Mouse (Mus musculus) frontal cortex, adult (tissue): ENCODE results near the gene Hes2.

ENCODE experiments used
- ATAC-seq: cut with Nextera tagmentation; 2 replicates; pipeline ENCODE4 v1.9.2; 2017; ENCODE audit warnings: mild to moderate bottlenecking, moderate library complexity, mixed read lengths; ENCODE audit not compliant: low TSS enrichment

The Hes2 gene

DNA sequence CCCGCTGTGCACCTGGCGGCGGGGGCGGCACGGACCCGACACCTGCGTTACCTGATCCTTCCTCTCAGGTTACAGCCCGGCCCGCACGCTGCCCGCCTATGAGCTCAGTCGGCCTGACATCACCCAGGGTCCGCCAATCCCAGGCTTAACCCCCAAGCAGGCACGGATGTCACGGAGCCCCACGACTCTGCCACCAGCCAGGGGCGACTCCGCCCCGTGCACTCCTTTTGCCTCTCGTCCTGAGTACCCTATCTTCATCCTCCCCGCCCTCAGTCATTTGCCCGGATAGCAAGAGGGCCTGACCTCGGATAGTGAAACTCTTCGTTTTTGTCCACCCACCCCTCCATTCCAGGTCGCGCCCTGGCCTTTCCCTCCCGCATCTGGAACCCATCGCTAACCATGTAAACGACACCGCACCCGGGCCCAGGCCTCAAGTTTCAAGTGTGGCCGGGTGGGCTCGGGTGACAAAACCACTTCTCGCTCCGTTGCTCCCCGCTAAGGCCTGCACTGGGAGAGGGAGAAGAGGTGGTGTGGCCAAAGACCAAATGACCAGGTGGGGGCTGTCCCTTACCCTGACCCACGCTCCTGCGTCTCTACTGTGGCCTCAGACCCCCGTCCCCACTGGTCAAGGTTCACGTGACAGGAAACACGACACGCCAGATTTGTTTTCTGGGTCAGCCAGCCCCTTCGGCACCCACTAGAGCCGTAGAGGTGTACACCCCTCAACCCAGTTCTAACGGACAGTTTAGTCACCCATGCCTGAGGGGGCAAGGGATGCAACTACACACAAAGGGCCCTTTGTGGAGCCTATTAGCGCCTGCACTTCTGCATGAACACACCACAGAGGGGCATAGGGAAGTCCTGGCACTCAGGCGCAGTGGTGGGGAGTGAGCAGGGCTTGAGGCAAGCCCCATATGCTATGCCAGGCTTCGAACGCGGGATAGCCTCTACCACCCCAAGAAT lies 26.6 kb upstream of the Hes2 start:
- no peak for ATAC-seq

DNA sequence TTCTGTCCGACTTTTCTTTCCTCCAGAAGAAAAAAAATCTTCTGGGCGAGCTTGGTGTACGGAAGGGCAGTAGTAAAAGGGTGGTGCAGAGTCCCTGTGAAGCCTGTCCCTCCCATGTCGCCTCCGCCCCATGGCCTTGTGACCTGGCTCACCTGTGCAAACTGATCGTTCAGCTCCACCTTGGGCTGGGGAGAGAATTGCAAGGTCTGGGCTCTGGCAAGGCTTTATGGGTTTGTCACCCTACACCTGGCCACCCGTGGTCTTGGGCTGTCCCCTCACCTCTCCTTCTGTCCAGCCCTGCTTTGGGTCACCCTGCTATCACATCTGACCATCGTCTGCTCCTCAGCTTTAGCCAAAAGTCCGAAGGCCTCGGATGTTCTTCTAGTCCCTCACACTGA lies 25.9 kb upstream of the Hes2 start:
- ATAC-seq = no peak

- ATAC-seq = no peak
Observed at GRCm38 (mm10) chr4:152133213-152133612, 25.5 kb upstream of the Hes2 start.

- ATAC-seq = no peak
Observed at GRCm38 (mm10) chr4:152134507-152134906, 24.2 kb upstream of the Hes2 start.

GRCm38 (mm10) chr4:152135363-152135762 lies 23.3 kb upstream of the Hes2 start:
- no peak for ATAC-seq

- no peak for ATAC-seq
Observed at GRCm38 (mm10) chr4:152136112-152136875, 22.4 kb upstream of the Hes2 start.

DNA sequence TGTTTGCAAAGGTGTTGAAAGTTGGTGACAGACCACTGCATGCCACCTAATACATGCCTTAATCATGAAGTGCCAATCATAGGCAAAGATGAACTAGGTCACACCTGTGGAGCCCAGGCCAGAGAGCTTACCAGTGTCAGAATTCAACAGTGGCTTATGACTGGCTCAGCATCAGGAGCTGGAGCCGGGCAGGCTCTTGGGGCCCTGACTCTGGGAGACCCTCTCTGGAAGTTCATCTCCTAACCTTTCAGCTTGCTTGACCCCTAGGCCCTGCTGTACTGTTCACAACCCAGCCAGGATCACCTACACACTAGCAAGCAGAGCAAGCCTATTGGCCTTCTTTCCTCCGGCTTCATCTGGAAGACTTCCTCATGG lies 21.8 kb upstream of the Hes2 start:
- no peak for ATAC-seq

DNA sequence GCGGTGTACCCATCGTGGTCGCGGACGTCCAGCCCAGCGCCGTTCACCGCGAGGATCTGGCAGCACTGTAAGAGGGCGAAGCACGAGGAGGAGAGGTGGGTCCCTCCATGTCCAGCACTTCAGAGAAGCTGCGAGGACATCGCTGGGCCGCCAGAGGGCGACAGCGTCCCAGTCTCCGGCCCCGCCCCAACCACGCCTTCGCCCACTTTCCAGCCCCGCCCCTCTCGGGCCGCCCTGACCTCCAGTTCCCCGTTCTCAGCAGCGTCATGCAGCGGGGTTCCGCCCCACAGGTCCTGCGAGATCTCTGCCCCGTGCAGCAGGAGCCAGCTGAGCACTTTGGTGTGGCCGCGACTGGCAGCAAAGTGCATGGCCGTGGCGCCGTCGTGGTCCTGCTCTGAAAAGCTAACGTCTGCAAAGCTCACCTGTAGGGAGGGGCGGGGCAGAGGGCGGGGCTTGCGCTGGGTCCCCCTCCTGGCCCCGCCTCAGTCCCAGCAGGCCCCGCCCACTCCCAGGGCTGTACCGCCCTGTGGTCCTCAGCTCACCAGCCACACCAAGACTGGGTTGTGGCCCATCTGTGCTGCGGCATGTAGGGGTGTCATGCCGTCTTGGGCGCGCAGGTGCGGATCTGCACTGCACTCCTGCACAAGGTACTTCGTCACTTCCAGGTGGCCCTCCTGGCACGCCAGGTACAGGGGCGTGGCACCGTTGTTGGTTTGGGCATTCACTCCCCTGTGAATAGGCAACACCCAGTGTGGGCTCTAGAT lies 20.0 kb upstream of the Hes2 start:
- ATAC-seq = peak; percentile 32

DNA sequence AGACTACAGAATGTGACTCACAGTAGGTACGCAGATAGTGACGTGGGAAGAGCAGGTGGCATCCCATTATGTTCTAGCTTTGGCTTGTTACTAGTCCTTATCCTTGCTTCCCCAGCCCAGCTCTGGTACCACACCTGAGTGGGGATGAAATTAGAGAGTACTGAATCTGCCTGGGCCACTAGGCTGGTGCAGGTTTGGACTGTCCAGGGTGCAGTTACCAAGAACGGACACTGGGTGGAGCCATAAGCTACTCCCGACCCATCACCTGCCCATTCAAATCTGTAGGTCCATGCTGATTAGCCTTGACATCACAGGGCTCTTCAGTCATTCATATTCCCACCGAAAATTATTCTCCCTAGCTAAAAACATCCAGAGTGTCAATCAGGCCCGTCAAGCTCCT lies 18.2 kb upstream of the Hes2 start:
- ATAC-seq = peak; percentile 18; the same call in 1 of the 2 replicates

GRCm38 (mm10) chr4:152141521-152142135 lies 17.0 kb upstream of the Hes2 start:
- peak; percentile 78; the same call in 1 of the 2 replicates for ATAC-seq

DNA sequence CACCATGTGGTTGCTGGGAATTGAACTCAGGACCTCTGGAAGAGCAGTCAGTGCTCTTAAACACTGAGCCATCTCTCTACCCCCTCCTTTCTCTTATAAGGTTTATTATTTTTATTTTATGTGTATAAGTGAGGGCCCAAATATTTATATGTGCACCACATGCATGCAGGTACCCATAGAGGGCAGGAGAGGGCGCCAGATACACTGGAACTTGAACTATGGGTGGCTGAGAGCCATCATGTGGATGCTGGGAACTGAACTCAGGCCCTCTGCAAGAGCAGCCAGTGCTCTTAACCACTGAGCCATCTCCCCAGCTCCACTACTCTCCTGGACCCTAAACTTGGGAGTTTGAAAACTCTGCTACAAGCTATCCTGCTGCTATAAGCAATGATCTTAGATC lies 15.0 kb upstream of the Hes2 start:
- ATAC-seq = no peak

DNA sequence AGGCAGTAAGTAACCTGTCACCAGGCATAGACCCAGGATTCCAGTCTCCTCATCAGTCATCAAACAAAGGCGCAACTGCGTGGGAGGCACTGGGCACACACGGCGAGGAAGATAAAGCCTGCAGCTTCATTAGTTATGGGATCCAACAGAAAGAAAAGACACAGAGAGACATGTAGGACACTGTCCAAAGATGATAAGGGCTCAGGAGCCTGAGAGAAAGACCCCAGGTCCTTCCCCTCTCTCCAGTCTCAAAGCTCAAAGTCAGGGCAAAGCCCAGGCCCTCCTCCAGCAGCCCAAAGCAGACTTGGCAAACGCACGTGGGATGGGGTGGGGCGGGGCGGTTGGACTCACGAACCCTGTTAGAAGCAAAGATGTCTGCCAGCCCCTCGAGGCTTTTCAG lies 13.2 kb upstream of the Hes2 start:
- ATAC-seq = no peak

GRCm38 (mm10) chr4:152146033-152146827 lies 12.4 kb upstream of the Hes2 start:
- ATAC-seq = no peak

- ATAC-seq = no peak
Observed at GRCm38 (mm10) chr4:152150546-152150945, 8.1 kb upstream of the Hes2 start.

GRCm38 (mm10) chr4:152151451-152151965 lies 7.2 kb upstream of the Hes2 start:
- no peak for ATAC-seq

- no peak for ATAC-seq
Observed at GRCm38 (mm10) chr4:152151966-152152544, 6.6 kb upstream of the Hes2 start, which contains the start of gene Espn. Gene Espn, minus strand, starts transcription at chr4:152152371.

DNA sequence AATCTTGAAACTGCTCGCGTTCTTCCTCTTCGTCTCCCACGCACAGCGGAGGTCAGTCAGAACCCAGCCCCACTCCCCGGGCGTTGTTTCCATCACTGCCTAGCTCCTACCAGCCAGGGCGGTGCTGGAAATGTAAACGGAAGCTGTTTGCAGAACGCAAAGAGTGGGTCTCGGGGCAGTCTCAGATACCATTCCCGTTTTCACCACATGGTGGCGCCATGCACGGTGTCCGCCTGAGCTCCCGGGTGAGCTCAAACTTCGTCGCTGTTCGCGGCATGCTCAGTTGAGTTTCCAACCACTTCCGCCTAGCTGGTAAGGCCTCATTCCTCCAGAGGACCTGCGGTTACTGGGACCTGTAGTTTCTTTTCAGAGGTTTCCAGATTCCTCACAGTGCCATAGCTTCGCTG lies 4.9 kb upstream of the Hes2 start:
- peak; percentile 64; the same call in 1 of the 2 replicates for ATAC-seq

GRCm38 (mm10) chr4:152155019-152155418 lies 3.6 kb upstream of the Hes2 start:
- no peak for ATAC-seq

- no peak for ATAC-seq
Observed at GRCm38 (mm10) chr4:152157779-152158584, 685 bp upstream of the Hes2 start.
